Mouse (Mus musculus) myocyte (in vitro differentiated cells): ENCODE measurements around the gene Slc35c1. TPM values are rescaled to one million over a fixed set of nuclear protein-coding genes. Genes with fewer than 3 reads are reported as not detected.

ENCODE experiments used
- H3K27me3 ChIP-seq: one replicate; pipeline ENCODE4 v1.6.1; 2011; ENCODE audit not compliant: control insufficient read depth, insufficient read depth, insufficient read length
- H3K36me3 ChIP-seq: one replicate; pipeline ENCODE4 v1.6.1; 2011; ENCODE audit not compliant: control insufficient read depth, insufficient read depth
- H3K4me2 ChIP-seq: one replicate; pipeline ENCODE4 v1.6.1; 2011; ENCODE audit warnings: low read depth, control low read depth
- H3K4me3 ChIP-seq: one replicate; pipeline ENCODE4 v1.5.1; 2011; ENCODE audit warnings: mild to moderate bottlenecking, control low read depth, moderate library complexity
- H3K79me2 ChIP-seq: one replicate; pipeline ENCODE4 v1.6.1; 2011; ENCODE audit not compliant: control insufficient read depth, insufficient read depth
- H3ac ChIP-seq: one replicate; pipeline ENCODE4 v1.6.1; 2011; ENCODE audit not compliant: control insufficient read depth, insufficient read length
- CEBPB ChIP-seq: IDR thresholded peaks from 2 replicates; pipeline ENCODE4 v1.6.1; 2011; ENCODE audit warnings: mild to moderate bottlenecking, moderate library complexity; ENCODE audit not compliant: poor library complexity, insufficient read depth, severe bottlenecking
- E2F4 ChIP-seq: IDR thresholded peaks from one replicate; pipeline ENCODE4 v1.6.1; 2011; ENCODE audit warnings: mild to moderate bottlenecking, control low read depth, moderate library complexity; ENCODE audit not compliant: insufficient read depth
- MAX ChIP-seq: IDR thresholded peaks from one replicate; pipeline ENCODE4 v1.6.1; 2011; ENCODE audit warnings: low read depth, mild to moderate bottlenecking, control low read depth
- MYOD1 ChIP-seq, 3 experiments: IDR thresholded peaks; one replicate each; pipeline ENCODE4 v1.6.1; 2011; ENCODE audit warnings: control low read depth in 2 of 3, low read depth in 2 of 3, mild to moderate bottlenecking in 2 of 3, moderate library complexity in 1 of 3; ENCODE audit not compliant: insufficient read length in 2 of 3, control insufficient read depth in 1 of 3
- MYOG ChIP-seq, 3 experiments: IDR thresholded peaks; one replicate each; pipeline ENCODE4 v1.6.1; 2011; ENCODE audit warnings: control low read depth in 2 of 3, low read depth in 2 of 3, mild to moderate bottlenecking in 2 of 3; ENCODE audit not compliant: insufficient read length in 2 of 3, control insufficient read depth in 1 of 3, insufficient read depth in 1 of 3
- POLR2A ChIP-seq: IDR thresholded peaks from one replicate; pipeline ENCODE4 v1.6.1; 2011; ENCODE audit warnings: low read depth, mild to moderate bottlenecking, control low read depth, moderate library complexity; ENCODE audit not compliant: insufficient read length
- POLR2AphosphoS2 ChIP-seq: IDR thresholded peaks from one replicate; pipeline ENCODE4 v1.6.1; 2011; ENCODE audit warnings: low read depth, control low read depth; ENCODE audit not compliant: insufficient read length
- REST ChIP-seq: IDR thresholded peaks from one replicate; pipeline ENCODE4 v1.6.1; 2011; ENCODE audit warnings: mild to moderate bottlenecking, control low read depth, moderate library complexity; ENCODE audit not compliant: insufficient read depth, insufficient read length
- SRF ChIP-seq: IDR thresholded peaks from one replicate; pipeline ENCODE4 v1.6.1; 2011; ENCODE audit warnings: low read depth; ENCODE audit not compliant: control insufficient read depth, insufficient read length
- TCF12 ChIP-seq: IDR thresholded peaks from one replicate; pipeline ENCODE4 v1.6.1; 2011; ENCODE audit warnings: mild to moderate bottlenecking, control low read depth; ENCODE audit not compliant: poor library complexity, insufficient read depth, severe bottlenecking
- TCF3 ChIP-seq: IDR thresholded peaks from one replicate; pipeline ENCODE4 v1.6.1; 2011; ENCODE audit warnings: low read depth, control low read depth; ENCODE audit not compliant: insufficient read length
- USF1 ChIP-seq: IDR thresholded peaks from one replicate; pipeline ENCODE4 v1.6.1; 2011; ENCODE audit warnings: low read depth, mild to moderate bottlenecking, control low read depth, moderate library complexity
- polyA plus RNA-seq: library from polyadenylated mRNA; unstranded; fragments of >200 nt; fragmentation: generic; extraction: Trizol; gene quantifications from one replicate; pipeline ENCODE4 v1.2.1, GENCODE M21; 2012; ENCODE audit warnings: missing spikeins

The Slc35c1 gene
- polyA plus RNA-seq, 1 experiment, result 13.8 TPM

- Histone ChIP-seq H3K36me3 (peaks cover 3% of the 10 kb centered on the region), H3K27me3 (no peaks in the 10 kb centered on the region), H3K4me3 (no peak overlapping the region), H3K79me2 (peaks cover 13% of the 10 kb centered on the region), H3ac (no peak overlapping the region), H3K4me2 (no peak overlapping the region)
- no peak for TF ChIP-seq MYOG (IDR thresholded peaks at IDR 0.05; ENCODE audit: control insufficient read depth in 1 of 3, insufficient read depth in 1 of 3, insufficient read length in 2 of 3, low read depth in 2 of 3)
- TF ChIP-seq MYOD1 (IDR thresholded peaks at IDR 0.05; ENCODE audit: control insufficient read depth in 1 of 3, insufficient read length in 2 of 3, low read depth in 2 of 3), result no peak
- no peak for TF ChIP-seq TCF3
- TF ChIP-seq TCF12, result no peak
- TF ChIP-seq E2F4, result no peak
- no peak for TF ChIP-seq SRF
- TF ChIP-seq POLR2A, result no peak
- TF ChIP-seq MAX, result no peak
- TF ChIP-seq CEBPB, result no peak
These were observed 877 bp upstream of the Slc35c1 start for GRCm38 (mm10) chr2:92461215-92461614.

DNA sequence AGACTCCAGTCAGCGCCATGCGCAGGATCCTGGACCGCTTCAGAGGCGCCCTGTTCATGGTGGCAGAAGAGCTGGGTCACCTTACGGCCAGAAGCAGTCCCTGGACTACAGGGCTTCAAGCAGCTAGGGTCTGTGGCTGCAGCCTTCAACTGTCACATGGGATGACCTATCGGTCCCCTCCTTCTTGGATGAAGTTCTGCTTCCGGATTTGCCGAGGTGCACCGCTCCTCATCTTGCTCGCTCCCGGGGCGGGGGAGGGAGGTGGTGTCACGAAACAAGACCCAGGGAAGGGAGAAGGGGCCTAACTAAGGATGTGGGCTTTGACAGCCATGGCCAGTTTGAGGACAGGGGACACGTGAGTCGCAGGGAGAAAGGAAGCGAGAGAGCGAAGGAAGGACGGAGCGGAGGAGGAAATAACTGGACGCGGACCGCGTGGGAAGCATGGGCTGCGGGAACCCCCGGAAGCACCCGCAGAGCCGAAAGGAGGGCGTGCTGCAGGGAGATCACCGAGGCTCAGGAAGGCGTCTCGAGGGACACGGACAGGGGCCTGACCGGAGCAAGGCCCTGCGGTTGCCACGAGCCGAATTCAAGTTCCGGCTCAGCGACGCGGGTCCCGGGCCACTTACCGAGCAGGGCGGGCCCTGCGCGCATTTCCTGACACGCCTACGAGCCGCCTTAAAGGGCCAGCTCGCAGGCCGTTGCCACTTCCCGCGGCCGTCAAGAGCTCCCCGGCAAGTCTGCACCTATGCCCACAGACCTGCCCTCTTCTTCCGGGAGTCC lies 1.0 kb downstream of the Slc35c1 start:
- peak overlapping the region; percentile 39 for H3ac ChIP-seq
- no peak for TF ChIP-seq REST
- peak; percentile 95 for TF ChIP-seq POLR2A
- no peak for TF ChIP-seq USF1
- TF ChIP-seq MAX, result no peak
- peak; percentile 86 for TF ChIP-seq POLR2AphosphoS2
- no peak for TF ChIP-seq MYOG (IDR thresholded peaks at IDR 0.05; ENCODE audit: control insufficient read depth in 1 of 3, insufficient read depth in 1 of 3, insufficient read length in 2 of 3, low read depth in 2 of 3)
- no peak for TF ChIP-seq TCF3
- no peak for TF ChIP-seq TCF12
- peak; percentile 39 for TF ChIP-seq E2F4
- TF ChIP-seq SRF, result no peak
- peak in 1 of 3 experiments; percentile 14 for TF ChIP-seq MYOD1 (IDR thresholded peaks at IDR 0.05; ENCODE audit: control insufficient read depth in 1 of 3, insufficient read length in 2 of 3, low read depth in 2 of 3)
- no peak for TF ChIP-seq CEBPB
- H3K79me2 ChIP-seq, result peaks cover 13% of the 10 kb centered on the region
- peak overlapping the region; percentile 96 for H3K4me2 ChIP-seq
- H3K36me3 ChIP-seq, result peaks cover 3% of the 10 kb centered on the region
- no peaks in the 10 kb centered on the region for H3K27me3 ChIP-seq
- peak overlapping the region; percentile 84 for H3K4me3 ChIP-seq

- TF ChIP-seq MYOG (IDR thresholded peaks at IDR 0.05; ENCODE audit: control insufficient read depth in 1 of 3, insufficient read depth in 1 of 3, insufficient read length in 2 of 3, low read depth in 2 of 3) (no peak), SRF (no peak), CEBPB (no peak), TCF12 (no peak), MYOD1 (IDR thresholded peaks at IDR 0.05; ENCODE audit: control insufficient read depth in 1 of 3, insufficient read length in 2 of 3, low read depth in 2 of 3) (no peak), TCF3 (no peak), MAX (no peak), USF1 (no peak), POLR2A (no peak), E2F4 (no peak), POLR2AphosphoS2 (no peak), REST (no peak)
These were observed 1.9 kb downstream of the Slc35c1 start for GRCm38 (mm10) chr2:92458481-92458880.

GRCm38 (mm10) chr2:92456970-92457530 lies 3.3 kb downstream of the Slc35c1 start:
- Histone ChIP-seq H3K79me2 (peaks cover 13% of the 10 kb centered on the region), H3K4me2 (peak overlapping the region; percentile 96), H3ac (no peak overlapping the region), H3K36me3 (peaks cover 7% of the 10 kb centered on the region), H3K4me3 (no peak overlapping the region), H3K27me3 (no peaks in the 10 kb centered on the region)
- TF ChIP-seq MYOG (IDR thresholded peaks at IDR 0.05; ENCODE audit: control insufficient read depth in 1 of 3, insufficient read depth in 1 of 3, insufficient read length in 2 of 3, low read depth in 2 of 3), result no peak
- TF ChIP-seq SRF, result no peak
- TF ChIP-seq E2F4, result no peak
- TF ChIP-seq TCF12, result no peak
- no peak for TF ChIP-seq REST
- no peak for TF ChIP-seq CEBPB
- no peak for TF ChIP-seq MYOD1 (IDR thresholded peaks at IDR 0.05; ENCODE audit: control insufficient read depth in 1 of 3, insufficient read length in 2 of 3, low read depth in 2 of 3)
- no peak for TF ChIP-seq MAX
- no peak for TF ChIP-seq POLR2A
- no peak for TF ChIP-seq POLR2AphosphoS2
- no peak for TF ChIP-seq USF1
- TF ChIP-seq TCF3, result no peak

More at GRCm38 (mm10) chr2:92458481-92458880, 1.9 kb downstream of the Slc35c1 start:
- H3K4me2 ChIP-seq, result peak overlapping the region; percentile 96
- H3ac ChIP-seq, result peak overlapping the region; percentile 39
- H3K4me3 ChIP-seq, result peak overlapping the region; percentile 84
- H3K36me3 ChIP-seq, result peaks cover 3% of the 10 kb centered on the region
- no peaks in the 10 kb centered on the region for H3K27me3 ChIP-seq
- peaks cover 13% of the 10 kb centered on the region for H3K79me2 ChIP-seq
